Mouse (Mus musculus): Measurements from ENCODE around the gene Gm364. TPM values are rescaled to one million over a fixed set of nuclear protein-coding genes. Genes with fewer than 3 reads are reported as not detected.

Gene Gm364
- total RNA-seq, 2 experiments from 2014 or later = not detected

Other genes starting within 250 kb of the Gm364 start
- not detected for gene Cd40lg, start 197.0 kb upstream of the Gm364 start, total RNA-seq (2021)
- 10 to 100 TPM; 25.5 to 39.7 TPM for gene Arhgef6, start 70.4 kb upstream of the Gm364 start, total RNA-seq (2021)
- 10 to 100 TPM; 24.4 to 32.4 TPM for gene Rbmx, start 16.1 kb upstream of the Gm364 start, total RNA-seq (2021)
- not detected for gene Gpr101, start 94.6 kb downstream of the Gm364 start, total RNA-seq (2021)

All from adrenal gland, adult 18-20 months (tissue).